Mouse (Mus musculus) ES-CJ7 (cell line): Measurements from ENCODE around the gene Notch4.
A peak's percentile ranks its signal among the peaks of the same experiment; 100 is the strongest.

Experiments
- DNase-seq: peaks from one replicate; pipeline ENCODE4 v3.0.0; 2011; ENCODE audit warnings: low read depth, low spot score

The Notch4 gene

GRCm38 (mm10) chr17:34624981-34625380, 60.9 kb downstream of the Notch4 start:
- no peak for DNase-seq

GRCm38 (mm10) chr17:34626062-34626772, 62.1 kb downstream of the Notch4 start:
- no peak for DNase-seq

GRCm38 (mm10) chr17:34626773-34627092, 62.7 kb downstream of the Notch4 start:
- peak; percentile 53 for DNase-seq

- peak; percentile 83 for DNase-seq
Observed at GRCm38 (mm10) chr17:34627093-34627942, 63.2 kb downstream of the Notch4 start.

- no peak for DNase-seq
Observed at GRCm38 (mm10) chr17:34627943-34628643, 64.0 kb downstream of the Notch4 start, which contains the start of gene Ppt2. Gene Ppt2, minus strand, starts transcription at chr17:34628510.

GRCm38 (mm10) chr17:34628644-34628967, 64.5 kb downstream of the Notch4 start:
- DNase-seq = no peak

- DNase-seq = peak; percentile 40
Observed at GRCm38 (mm10) chr17:34629221-34629751, 65.2 kb downstream of the Notch4 start, which contains the start of gene Prrt1. Gene Prrt1, plus strand, starts transcription at chr17:34629533.

GRCm38 (mm10) chr17:34629796-34630603, 65.9 kb downstream of the Notch4 start:
- DNase-seq = no peak

- no peak for DNase-seq
Observed at GRCm38 (mm10) chr17:34630761-34631301, 66.8 kb downstream of the Notch4 start.

GRCm38 (mm10) chr17:34631647-34632046, 67.6 kb downstream of the Notch4 start:
- no peak for DNase-seq

- DNase-seq = peak; percentile 87
Observed at GRCm38 (mm10) chr17:34632261-34632691, 68.2 kb downstream of the Notch4 start.

- DNase-seq = no peak
Observed at GRCm38 (mm10) chr17:34635671-34636070, 71.6 kb downstream of the Notch4 start.

- DNase-seq = no peak
Observed at GRCm38 (mm10) chr17:34637459-34637858, 73.4 kb downstream of the Notch4 start.
